Mouse (Mus musculus): Measurements from ENCODE around the gene Syt3. TPM values are rescaled to one million over a fixed set of nuclear protein-coding genes. Genes with fewer than 3 reads are reported as not detected.
A peak's percentile ranks its signal among the peaks of the same experiment; 100 is the strongest.

Gene Syt3
- polyA plus RNA-seq, 1 experiment from 2014 or later: 1.6 TPM

DNA sequence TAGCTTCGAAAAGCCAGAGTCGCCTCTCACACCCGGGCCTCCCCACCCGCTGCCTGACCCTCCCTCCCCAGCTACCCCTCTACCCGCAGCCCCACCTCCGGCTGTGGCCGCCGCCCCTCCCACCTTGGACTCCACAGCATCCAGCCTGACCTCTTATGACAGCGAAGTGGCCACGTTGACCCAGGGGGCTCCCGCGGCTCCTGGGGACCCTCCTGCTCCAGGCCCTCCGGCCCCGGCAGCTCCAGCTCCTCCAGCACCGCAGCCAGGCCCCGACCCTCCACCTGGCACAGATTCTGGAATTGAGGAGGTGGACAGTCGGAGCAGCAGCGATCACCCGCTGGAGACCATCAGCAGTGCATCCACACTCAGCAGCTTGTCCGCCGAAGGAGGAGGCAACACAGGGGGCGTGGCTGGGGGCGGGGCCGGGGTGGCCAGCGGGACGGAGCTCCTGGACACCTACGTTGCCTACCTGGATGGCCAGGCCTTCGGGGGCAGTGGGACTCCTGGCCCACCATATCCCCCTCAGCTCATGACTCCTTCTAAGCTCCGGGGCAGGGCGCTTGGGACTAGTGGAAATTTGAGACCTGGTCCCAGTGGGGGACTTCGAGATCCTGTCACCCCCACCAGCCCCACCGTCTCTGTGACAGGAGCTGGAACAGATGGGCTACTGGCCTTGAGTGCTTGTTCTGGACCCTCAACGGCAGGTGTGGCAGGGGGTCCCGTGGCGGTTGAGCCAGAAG lies 30.1 kb upstream of the Syt3 start:
- 0 out of 2 replicates have a peak overlapping the region, but pooled peaks have one; percentile 12 for H3K4me3 ChIP-seq (ENCODE audit: low read depth, low read length)
- H3K36me3 ChIP-seq (ENCODE audit: control insufficient read depth, insufficient read depth, low read length): no peaks in the 10 kb centered on the region
- H3K4me2 ChIP-seq (replicated peaks; ENCODE audit: low read depth, low read length): no peak overlapping the region; the same call in 1 of the 2 replicates
- peaks cover 27% of the 10 kb centered on the region; the same call in 1 of the 2 replicates for H3K4me1 ChIP-seq (ENCODE audit: control insufficient read depth, insufficient read depth, low read length)
- H3K27me3 ChIP-seq (ENCODE audit: control insufficient read depth, insufficient read depth, low read length): peaks cover 46% of the 10 kb centered on the region
- ATAC-seq (ENCODE audit: insufficient number of reproducible peaks, insufficient read depth, low FRiP score, low read depth): no peak; the same call in 1 of the 2 replicates
- no peak overlapping the region for H3K27ac ChIP-seq (ENCODE audit: low read length)
- no peak overlapping the region for H3K9ac ChIP-seq (replicated peaks; ENCODE audit: low read depth, low read length)
- 1% methylated on average over 35 of the region's 35 CpGs for WGBS
- H3K9me3 ChIP-seq (ENCODE audit: control insufficient read depth, low read depth, low read length): no peaks in the 10 kb centered on the region

DNA sequence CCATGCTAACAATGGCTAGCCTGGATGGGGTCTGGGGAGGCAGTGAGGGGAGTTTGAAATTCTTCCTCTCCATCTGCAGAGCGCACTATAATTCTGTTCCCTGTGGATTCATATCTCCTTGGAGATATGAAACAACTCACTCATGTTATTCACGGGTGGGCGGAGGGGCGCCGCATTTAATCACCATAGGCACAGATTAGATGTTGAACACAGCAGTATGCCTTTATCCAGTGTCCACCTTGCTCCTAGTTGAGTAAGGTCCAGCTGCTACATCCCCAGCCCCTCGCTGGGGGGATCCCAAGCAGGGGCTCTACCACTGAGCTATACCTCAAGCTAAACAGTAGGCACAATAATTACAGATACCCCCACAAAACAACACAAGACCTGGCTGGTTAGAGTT lies 28.5 kb upstream of the Syt3 start:
- Histone ChIP-seq H3K9ac (replicated peaks; ENCODE audit: low read depth, low read length) (no peak overlapping the region), H3K4me3 (ENCODE audit: low read depth, low read length) (no peak overlapping the region), H3K4me2 (replicated peaks; ENCODE audit: low read depth, low read length) (no peak overlapping the region), H3K27me3 (ENCODE audit: control insufficient read depth, insufficient read depth, low read length) (peaks cover 49% of the 10 kb centered on the region), H3K27ac (ENCODE audit: low read length) (no peak overlapping the region), H3K4me1 (ENCODE audit: control insufficient read depth, insufficient read depth, low read length) (peaks cover 32% of the 10 kb centered on the region; the same call in 1 of the 2 replicates), H3K36me3 (ENCODE audit: control insufficient read depth, insufficient read depth, low read length) (no peaks in the 10 kb centered on the region), H3K9me3 (ENCODE audit: control insufficient read depth, low read depth, low read length) (no peaks in the 10 kb centered on the region)
- 73% methylated on average over 6 of the region's 6 CpGs for WGBS
- ATAC-seq (ENCODE audit: insufficient number of reproducible peaks, insufficient read depth, low FRiP score, low read depth): no peak

DNA sequence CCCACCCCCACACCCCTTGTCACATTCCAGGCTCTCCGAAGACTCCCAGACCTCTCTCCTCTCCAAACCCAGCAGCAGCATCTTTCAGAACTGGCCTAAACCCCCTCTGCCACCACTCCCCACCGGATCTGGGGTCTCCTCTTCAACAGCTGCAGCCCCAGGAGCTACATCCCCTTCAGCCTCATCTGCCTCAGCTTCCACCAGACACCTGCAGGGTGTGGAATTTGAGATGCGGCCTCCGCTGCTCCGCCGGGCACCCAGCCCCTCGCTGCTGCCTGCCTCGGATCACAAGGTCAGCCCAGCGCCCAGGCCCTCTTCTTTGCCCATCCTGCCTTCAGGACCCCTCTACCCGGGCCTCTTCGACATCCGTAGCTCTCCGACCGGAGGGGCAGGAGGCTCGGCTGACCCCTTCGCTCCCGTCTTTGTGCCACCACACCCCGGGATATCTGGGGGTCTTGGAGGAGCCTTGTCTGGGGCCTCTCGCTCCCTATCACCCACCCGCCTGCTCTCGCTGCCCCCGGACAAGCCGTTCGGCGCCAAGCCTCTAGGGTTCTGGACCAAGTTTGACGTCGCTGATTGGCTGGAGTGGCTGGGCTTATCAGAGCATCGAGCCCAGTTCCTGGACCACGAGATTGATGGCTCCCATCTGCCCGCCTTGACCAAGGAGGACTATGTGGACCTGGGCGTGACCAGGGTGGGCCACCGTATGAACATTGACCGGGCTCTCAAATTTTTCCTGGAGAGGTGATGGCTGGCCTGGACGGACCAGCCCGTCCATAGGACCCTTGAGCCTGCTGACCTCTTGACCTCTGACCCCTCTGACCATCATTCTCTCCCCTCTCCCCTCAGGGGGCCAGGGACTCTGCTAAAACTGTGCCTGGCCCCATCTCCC lies 27.1 kb upstream of the Syt3 start:
- H3K27me3 ChIP-seq (ENCODE audit: control insufficient read depth, insufficient read depth, low read length): peaks cover 45% of the 10 kb centered on the region
- no peak for ATAC-seq (ENCODE audit: insufficient number of reproducible peaks, insufficient read depth, low FRiP score, low read depth)
- no peak overlapping the region for H3K27ac ChIP-seq (ENCODE audit: low read length)
- H3K4me3 ChIP-seq (ENCODE audit: low read depth, low read length): no peak overlapping the region
- no peak overlapping the region for H3K9ac ChIP-seq (replicated peaks; ENCODE audit: low read depth, low read length)
- H3K4me2 ChIP-seq (replicated peaks; ENCODE audit: low read depth, low read length): no peak overlapping the region; the same call in 1 of the 2 replicates
- no peaks in the 10 kb centered on the region for H3K36me3 ChIP-seq (ENCODE audit: control insufficient read depth, insufficient read depth, low read length)
- peaks cover 23% of the 10 kb centered on the region; the same call in 1 of the 2 replicates for H3K4me1 ChIP-seq (ENCODE audit: control insufficient read depth, insufficient read depth, low read length)
- WGBS: 3% methylated on average over 35 of the region's 35 CpGs
- no peaks in the 10 kb centered on the region for H3K9me3 ChIP-seq (ENCODE audit: control insufficient read depth, low read depth, low read length)

DNA sequence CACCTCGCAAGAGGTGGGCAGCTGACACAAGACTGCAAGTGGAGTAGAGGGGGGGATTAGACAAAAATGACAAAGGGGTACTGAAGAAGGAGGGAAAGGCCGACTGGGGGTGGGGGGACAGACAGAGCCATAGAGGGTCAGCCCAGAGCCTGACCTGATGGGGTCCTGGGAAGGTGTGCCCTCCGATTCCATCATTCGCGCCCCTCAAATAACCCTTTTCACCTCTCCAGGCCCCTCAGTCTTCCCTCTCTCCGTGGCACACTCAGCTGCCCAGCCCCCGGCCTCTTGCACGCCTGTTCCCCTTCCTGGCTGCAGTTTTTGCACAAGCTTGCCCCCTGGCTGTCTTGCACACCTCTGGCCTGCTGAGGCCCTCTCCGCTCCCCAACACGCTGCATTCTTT lies 26.4 kb upstream of the Syt3 start:
- no peak overlapping the region for H3K4me2 ChIP-seq (replicated peaks; ENCODE audit: low read depth, low read length)
- H3K9ac ChIP-seq (replicated peaks; ENCODE audit: low read depth, low read length): no peak overlapping the region
- no peaks in the 10 kb centered on the region for H3K36me3 ChIP-seq (ENCODE audit: control insufficient read depth, insufficient read depth, low read length)
- H3K4me1 ChIP-seq (ENCODE audit: control insufficient read depth, insufficient read depth, low read length): peaks cover 20% of the 10 kb centered on the region; the same call in 1 of the 2 replicates
- WGBS: 13% methylated on average over 10 of the region's 10 CpGs
- H3K27me3 ChIP-seq (ENCODE audit: control insufficient read depth, insufficient read depth, low read length): peaks cover 38% of the 10 kb centered on the region
- no peak overlapping the region for H3K27ac ChIP-seq (ENCODE audit: low read length)
- H3K4me3 ChIP-seq (ENCODE audit: low read depth, low read length): no peak overlapping the region
- no peak for ATAC-seq (ENCODE audit: insufficient number of reproducible peaks, insufficient read depth, low FRiP score, low read depth)
- no peaks in the 10 kb centered on the region for H3K9me3 ChIP-seq (ENCODE audit: control insufficient read depth, low read depth, low read length)

DNA sequence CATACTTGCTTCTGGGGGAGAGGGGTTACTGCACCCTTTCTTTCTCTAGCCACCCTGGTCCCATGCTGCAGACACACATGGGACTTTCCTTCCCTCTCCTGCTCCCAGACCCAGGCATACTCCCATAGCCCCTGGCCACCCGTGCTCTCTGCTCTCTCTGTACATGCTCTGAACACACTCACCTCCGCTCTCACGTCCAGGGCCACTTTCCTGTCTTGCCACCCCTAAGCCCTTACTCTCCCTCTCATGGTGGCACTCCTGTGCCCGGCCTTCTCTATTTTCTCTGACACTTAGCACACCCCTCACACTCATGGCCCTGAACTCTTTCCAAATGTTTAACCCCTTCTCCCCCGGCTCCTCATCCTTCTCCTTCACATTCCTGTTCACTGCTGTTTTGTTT lies 25.9 kb upstream of the Syt3 start:
- H3K4me1 ChIP-seq (ENCODE audit: control insufficient read depth, insufficient read depth, low read length): peaks cover 20% of the 10 kb centered on the region; the same call in 1 of the 2 replicates
- H3K4me2 ChIP-seq (replicated peaks; ENCODE audit: low read depth, low read length): no peak overlapping the region

DNA sequence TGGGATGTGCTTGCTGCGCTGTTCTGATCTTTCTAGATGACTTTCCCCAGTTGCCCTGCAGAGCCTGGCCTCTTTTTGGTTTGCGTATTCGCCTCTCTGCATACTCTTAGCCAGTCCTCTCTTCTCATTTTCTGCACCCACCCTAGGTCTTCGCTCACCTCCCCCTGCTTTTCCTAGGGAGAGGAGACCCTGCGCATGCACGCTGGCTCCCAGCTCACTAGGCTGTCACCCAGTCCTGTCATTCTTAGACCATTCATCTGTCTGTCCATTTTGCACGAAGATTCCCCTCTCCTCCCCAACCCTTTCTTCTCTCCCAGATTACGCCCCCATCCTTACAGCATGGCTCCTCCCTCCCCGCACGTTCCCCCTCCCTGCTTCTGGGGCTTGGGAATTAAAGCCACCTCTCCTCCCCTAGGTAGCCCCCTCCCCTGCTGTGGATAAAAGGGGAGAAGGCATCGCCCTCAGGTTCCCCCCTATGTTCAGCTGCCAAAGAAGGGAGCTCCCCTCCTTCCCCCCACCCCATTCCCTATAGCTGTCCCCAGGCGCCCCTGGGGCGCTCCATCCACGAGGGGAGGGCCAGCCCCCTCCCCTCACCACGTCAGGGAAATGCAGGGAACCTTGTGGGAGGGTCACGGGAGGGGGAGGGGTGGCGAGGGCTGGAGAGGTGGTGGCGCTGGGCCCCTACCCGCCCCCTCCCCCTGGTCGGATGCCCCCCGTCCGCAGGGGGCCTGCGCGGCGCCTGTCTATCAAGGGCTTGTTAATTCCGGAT lies 24.8 kb upstream of the Syt3 start:
- Histone ChIP-seq H3K4me2 (replicated peaks; ENCODE audit: low read depth, low read length) (peak overlapping the region; percentile 86), H3K4me3 (ENCODE audit: low read depth, low read length) (peak overlapping the region; percentile 43), H3K4me1 (ENCODE audit: control insufficient read depth, insufficient read depth, low read length) (peaks cover 13% of the 10 kb centered on the region; the same call in 1 of the 2 replicates), H3K36me3 (ENCODE audit: control insufficient read depth, insufficient read depth, low read length) (no peaks in the 10 kb centered on the region), H3K27ac (ENCODE audit: low read length) (no peak overlapping the region), H3K9me3 (ENCODE audit: control insufficient read depth, low read depth, low read length) (no peaks in the 10 kb centered on the region), H3K9ac (replicated peaks; ENCODE audit: low read depth, low read length) (no peak overlapping the region; the same call in 1 of the 2 replicates), H3K27me3 (ENCODE audit: control insufficient read depth, insufficient read depth, low read length) (peaks cover 24% of the 10 kb centered on the region)
- 6% methylated on average over 23 of the region's 26 CpGs for WGBS
- ATAC-seq (ENCODE audit: insufficient number of reproducible peaks, insufficient read depth, low FRiP score, low read depth): no peak

More for the DNA sequence above, 25.9 kb upstream of the Syt3 start:
- H3K27me3 ChIP-seq (ENCODE audit: control insufficient read depth, insufficient read depth, low read length): peaks cover 33% of the 10 kb centered on the region
- no peaks in the 10 kb centered on the region for H3K36me3 ChIP-seq (ENCODE audit: control insufficient read depth, insufficient read depth, low read length)
- no peaks in the 10 kb centered on the region for H3K9me3 ChIP-seq (ENCODE audit: control insufficient read depth, low read depth, low read length)
- no peak overlapping the region for H3K9ac ChIP-seq (replicated peaks; ENCODE audit: low read depth, low read length)
- no peak overlapping the region for H3K4me3 ChIP-seq (ENCODE audit: low read depth, low read length)
- 18% methylated on average over 5 of the region's 5 CpGs for WGBS
- ATAC-seq (ENCODE audit: insufficient number of reproducible peaks, insufficient read depth, low FRiP score, low read depth): no peak
- H3K27ac ChIP-seq (ENCODE audit: low read length): no peak overlapping the region

DNA sequence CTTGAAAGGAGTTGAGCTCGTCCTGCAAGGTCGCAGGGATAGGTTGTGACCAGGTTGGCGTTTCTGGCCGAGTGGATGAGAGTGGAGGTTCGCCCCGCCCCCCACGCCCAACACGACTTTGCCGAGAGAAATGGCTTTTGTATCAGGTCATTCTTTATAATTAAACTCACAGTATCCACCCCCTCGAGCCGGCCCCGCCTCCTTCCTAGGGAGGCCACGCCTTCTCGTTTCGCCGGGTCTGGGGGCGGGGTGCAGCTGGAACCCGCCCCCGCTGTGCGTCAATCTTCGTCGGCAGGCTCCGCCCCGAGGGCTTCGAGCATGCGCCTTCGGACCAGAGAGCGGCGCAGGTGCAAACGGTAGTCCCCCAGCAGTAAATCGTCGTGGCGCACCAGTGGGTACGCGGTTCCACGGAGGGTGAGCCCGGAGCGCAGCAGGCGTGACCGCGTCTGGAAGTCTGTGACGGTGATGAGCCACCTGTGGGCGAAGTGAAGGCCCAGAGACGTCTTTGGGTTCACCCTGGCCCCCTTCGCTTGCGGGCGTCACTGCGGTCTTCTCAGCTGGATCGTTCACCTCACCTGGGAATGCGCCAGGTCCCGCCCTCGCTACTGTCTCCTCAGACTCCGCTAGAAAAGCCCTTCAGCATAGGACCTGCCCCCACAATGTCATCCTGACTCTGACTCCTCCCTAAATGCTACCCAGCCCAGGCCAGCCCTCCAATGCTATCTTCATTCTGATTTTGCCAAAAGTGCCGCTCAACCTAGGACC lies 23.8 kb upstream of the Syt3 start:
- Histone ChIP-seq H3K36me3 (ENCODE audit: control insufficient read depth, insufficient read depth, low read length) (no peaks in the 10 kb centered on the region), H3K27me3 (ENCODE audit: control insufficient read depth, insufficient read depth, low read length) (peaks cover 15% of the 10 kb centered on the region), H3K9me3 (ENCODE audit: control insufficient read depth, low read depth, low read length) (no peaks in the 10 kb centered on the region), H3K4me2 (replicated peaks; ENCODE audit: low read depth, low read length) (peak overlapping the region; percentile 86), H3K4me1 (ENCODE audit: control insufficient read depth, insufficient read depth, low read length) (peaks cover 13% of the 10 kb centered on the region; the same call in 1 of the 2 replicates), H3K27ac (ENCODE audit: low read length) (no peak overlapping the region), H3K9ac (replicated peaks; ENCODE audit: low read depth, low read length) (no peak overlapping the region; the same call in 1 of the 2 replicates), H3K4me3 (ENCODE audit: low read depth, low read length) (peak overlapping the region; percentile 43)
- WGBS: 1% methylated on average over 54 of the region's 54 CpGs
- ATAC-seq (ENCODE audit: insufficient number of reproducible peaks, insufficient read depth, low FRiP score, low read depth): peak; percentile 76
